Mouse (Mus musculus) spleen, postnatal 0 days (tissue): Measurements from ENCODE around the gene Txnl4b. TPM values are rescaled to one million over a fixed set of nuclear protein-coding genes. Genes with fewer than 3 reads are reported as not detected.

Source experiments
- polyA plus RNA-seq: library from polyadenylated mRNA; unstranded; fragments of >200 nt; fragmentation: Nextera tagmentation; extraction: Ambion mirVana; gene quantifications from 2 replicates; pipeline ENCODE4 v1.2.1, GENCODE M21; 2015

Gene Txnl4b
- 14.8 and 16.3 TPM in 2 replicates for polyA plus RNA-seq

DNA sequence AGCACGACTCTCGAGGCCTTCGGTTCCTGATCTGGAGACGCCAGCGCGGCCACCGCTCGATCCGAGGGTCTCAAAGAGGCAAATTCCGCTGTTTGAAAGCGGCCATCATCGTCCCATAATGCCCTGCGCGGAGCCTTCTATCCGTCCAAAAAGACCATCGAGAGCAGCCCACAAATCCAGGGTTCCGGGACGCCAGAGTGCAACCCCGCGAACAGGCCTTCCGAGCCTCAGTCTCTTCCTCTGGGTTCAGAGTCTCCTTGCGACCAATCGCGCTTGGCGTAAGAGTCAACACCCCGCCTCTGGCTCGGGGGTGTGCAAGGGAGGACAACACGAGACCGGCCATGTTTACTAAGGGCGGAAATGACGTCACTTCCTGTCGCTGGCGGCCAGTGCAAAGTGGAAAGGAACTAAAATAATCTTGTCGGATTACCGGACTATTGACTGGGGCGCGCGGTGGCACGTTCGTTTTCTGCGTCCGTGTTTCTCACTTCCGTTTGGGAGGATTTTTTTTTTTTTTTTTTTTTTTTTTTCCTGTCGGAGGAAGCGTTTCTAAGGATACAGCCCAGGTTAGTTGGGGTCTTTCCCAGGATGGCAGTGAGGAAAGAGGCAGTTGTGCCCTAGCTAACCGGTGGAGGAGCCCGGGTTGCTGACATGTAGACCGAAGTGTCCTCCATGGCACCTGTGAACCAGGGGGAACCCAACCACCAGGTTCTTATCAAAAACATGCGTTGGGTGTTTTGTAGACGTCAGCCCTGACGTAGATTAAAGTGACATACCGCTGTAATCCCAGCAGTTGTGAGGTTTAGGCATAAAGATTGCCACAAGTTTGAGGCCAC lies at the start of gene Txnl4b, which contains the start of gene Dhx38:
Gene Txnl4b, plus strand, starts transcription at position 395 of the 836 bp plus-strand sequence.
Gene Dhx38, minus strand, starts transcription at position 364 of the 836 bp plus-strand sequence.

DNA sequence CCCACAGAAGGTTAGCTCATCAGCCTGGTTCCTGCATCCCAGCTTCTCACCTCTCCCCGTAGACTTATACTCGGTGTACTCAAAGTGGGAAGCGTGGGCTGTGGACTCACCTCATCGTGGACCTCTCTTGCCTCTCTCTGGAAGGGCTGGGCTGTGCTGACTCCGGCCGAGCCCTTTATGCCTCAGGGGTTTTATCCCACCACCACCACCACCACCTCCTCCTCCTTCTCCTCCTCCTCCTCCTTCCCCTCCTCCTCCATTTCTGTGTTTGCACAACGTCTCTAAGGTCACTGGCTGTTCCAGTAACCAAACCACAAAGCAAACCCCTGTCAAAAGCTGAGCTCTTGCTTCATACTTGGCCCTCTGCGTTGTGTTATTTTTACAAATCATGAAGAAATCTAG lies 13.2 kb downstream of the Txnl4b start, which contains the start of gene Hp:
Gene Hp, minus strand, starts transcription at position 273 of the 402 bp plus-strand sequence.

DNA sequence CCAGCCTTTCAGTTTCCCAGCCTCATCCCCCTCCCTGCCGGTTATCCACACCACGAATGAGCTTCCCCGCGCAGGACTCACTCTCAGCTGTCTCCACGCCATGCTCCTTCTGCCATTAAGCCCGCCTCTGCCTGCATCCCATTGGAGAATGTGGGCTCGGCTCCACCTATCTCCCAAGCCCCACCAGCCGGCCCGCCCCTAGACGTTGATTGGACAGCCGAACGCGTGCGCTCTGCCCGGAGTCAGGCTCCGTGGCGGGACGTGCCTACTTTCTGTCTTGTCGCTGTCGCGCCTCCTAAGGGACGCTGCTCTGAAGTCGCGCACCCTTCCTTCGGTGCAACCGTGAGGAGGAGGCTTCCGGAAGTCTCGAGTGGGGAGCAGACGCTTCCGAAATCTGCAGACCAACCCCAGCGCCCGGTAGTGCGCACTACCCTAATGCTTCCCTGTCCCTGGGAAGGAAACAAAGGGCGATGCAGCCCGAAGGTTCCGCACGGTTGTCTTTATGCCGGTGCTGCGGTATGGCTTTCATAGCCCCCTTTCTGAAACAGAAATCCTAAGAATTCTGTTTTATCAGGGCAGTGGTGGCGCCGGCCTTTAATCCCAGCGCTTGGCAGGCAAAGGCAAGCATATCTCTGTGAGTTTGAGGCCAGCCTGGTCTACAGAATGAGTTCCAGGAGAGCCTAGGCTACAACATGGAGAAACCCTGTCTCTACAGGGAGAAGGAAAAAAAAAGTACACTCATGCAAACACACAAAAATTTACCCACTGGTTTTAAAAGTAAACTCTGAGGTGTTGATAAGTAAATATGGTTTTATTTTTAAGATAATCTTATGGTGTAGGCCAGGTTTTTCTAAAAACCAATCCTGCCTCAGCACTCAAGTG lies 42.8 kb downstream of the Txnl4b start, which contains the start of gene Dhodh:
Gene Dhodh, minus strand, starts transcription at position 403 of the 882 bp plus-strand sequence.

GRCm38 (mm10) chr8:109614243-109615210 lies 48.8 kb downstream of the Txnl4b start, which contains the start of gene Pkd1l3:
TSS of gene Pkd1l3 (plus strand) at chr8:109614517.

Other genes starting within 250 kb of the Txnl4b start
- 0.05 TPM in 1 of 2 replicates, not detected in the other for gene Pmfbp1, start 71.9 kb upstream of the Txnl4b start, polyA plus RNA-seq
- gene Dhx38, start within 50 bp of the Txnl4b start, polyA plus RNA-seq = 12.2 and 13.1 TPM in 2 replicates
- 119 and 151 TPM in 2 replicates for gene Hp, start 13.3 kb downstream of the Txnl4b start, polyA plus RNA-seq
- 22.0 and 23.6 TPM in 2 replicates for gene Dhodh, start 42.8 kb downstream of the Txnl4b start, polyA plus RNA-seq
- 0.62 and 0.82 TPM in 2 replicates for gene Pkd1l3, start 48.6 kb downstream of the Txnl4b start, polyA plus RNA-seq
- 52.7 and 60.5 TPM in 2 replicates for gene Ist1, start 127.4 kb downstream of the Txnl4b start, polyA plus RNA-seq
- gene Zfp821, start 139.7 kb downstream of the Txnl4b start, polyA plus RNA-seq = 9.2 and 10.5 TPM in 2 replicates
- 2.8 and 3.3 TPM in 2 replicates for gene Atxn1l, start 171.8 kb downstream of the Txnl4b start, polyA plus RNA-seq
- gene Ap1g1, start 212.7 kb downstream of the Txnl4b start, polyA plus RNA-seq = 15.9 and 17.2 TPM in 2 replicates